1 mouse cellular context compared by ENCODE assay signal in genomic region chr12:78205915-78206570, GRCm38 (mm10).
A peak's percentile ranks its signal among the peaks of the same experiment; 100 is the strongest.
TF ChIP-seq lines count a peak whose summit lies in the region.

No protein-coding gene starts in this region.

TF ChIP-seq in CH12.LX, 34 proteins besides CTCF, POLR2A, EP300 and RAD21 (continued from another document):
- TF ChIP-seq USF2 (conservative IDR thresholded peaks at IDR 0.05; ENCODE audit: low read depth, low read length) (no peak), SMC3 (IDR thresholded peaks at IDR 0.05; ENCODE audit: low read depth, low read length) (peak; percentile 84), HCFC1 (IDR thresholded peaks at IDR 0.05; ENCODE audit: low read depth, low read length) (0 out of 2 replicates have a peak, but pooled peaks have one; percentile 13), IRF4 (IDR thresholded peaks at IDR 0.05; ENCODE audit: low read depth, low read length) (0 out of 2 replicates have a peak, but pooled peaks have one; percentile 39), ZNF384 (IDR thresholded peaks at IDR 0.05; ENCODE audit: low read depth, low read length) (no peak), TCF12 (IDR thresholded peaks at IDR 0.05; ENCODE audit: low read depth, low read length) (no peak), KAT2A (IDR thresholded peaks at IDR 0.05; ENCODE audit: insufficient replicate concordance, low read length) (no peak), MXI1 (IDR thresholded peaks at IDR 0.05; ENCODE audit: low read depth, low read length) (no peak; the same call in 1 of the 2 replicates), TBP (conservative IDR thresholded peaks at IDR 0.05; ENCODE audit: low read depth, low read length) (no peak), ETS1 (conservative IDR thresholded peaks at IDR 0.05; ENCODE audit: low read depth, low read length) (no peak), MAZ (IDR thresholded peaks at IDR 0.05; ENCODE audit: low read depth, low read length) (no peak), ZMIZ1 (IDR thresholded peaks at IDR 0.05; ENCODE audit: low read depth, low read length) (no peak), MEF2A (IDR thresholded peaks at IDR 0.05; ENCODE audit: borderline replicate concordance, low read depth, low read length) (0 out of 2 replicates have a peak, but pooled peaks have one; percentile 41), ZKSCAN1 (IDR thresholded peaks at IDR 0.05; ENCODE audit: borderline replicate concordance, low read depth, low read length) (no peak), MAFK (IDR thresholded peaks at IDR 0.05; ENCODE audit: insufficient replicate concordance, low read length) (peak; percentile 17; the same call in 1 of the 2 replicates), BHLHE40 (IDR thresholded peaks at IDR 0.05; ENCODE audit: low read depth, low read length) (no peak), E2F4 (IDR thresholded peaks at IDR 0.05; ENCODE audit: insufficient replicate concordance, low read depth, low read length) (no peak)
TF ChIP-seq in CH12.LX: peak in this region for 11.
